24 mouse cellular contexts compared by ENCODE assay signal in the genomic region with DNA sequence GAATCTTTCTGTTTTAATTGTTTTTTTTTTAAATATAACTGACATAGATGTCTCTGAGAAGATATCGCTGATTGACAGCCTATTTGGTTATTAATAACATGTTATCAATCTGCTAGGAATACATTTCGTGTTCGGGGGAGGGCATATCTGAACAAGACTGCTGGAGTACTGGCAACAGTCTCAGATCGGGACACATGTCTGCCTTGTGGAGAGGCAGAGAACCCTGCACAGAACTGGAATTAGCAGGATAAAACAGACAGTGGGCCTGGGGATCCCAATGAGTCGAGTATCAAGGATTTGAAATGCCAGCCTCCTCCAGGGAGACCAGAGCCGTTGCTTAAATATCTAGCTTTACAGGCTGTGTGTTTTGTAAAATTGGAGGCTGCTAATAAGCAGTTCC.
DNase-seq lines count a peak whose midpoint lies in the region; ATAC-seq and TF ChIP-seq lines count a peak whose summit lies in the region.
"Had no signal": no experiment of that assay in that cellular context is flagged by ENCODE, and none has a peak within 500 bp of the region (broad histone marks: within the 10 kb centered on the region; RNA-seq: fewer than 3 reads in every experiment).

No protein-coding gene starts in this region.

- peak overlapping the region; percentile 50; the same call in 1 of the 2 replicates for H3K27ac ChIP-seq in forebrain, embryonic 14.5 days (ENCODE audit: low read depth, low read length)
- no peak overlapping the region for H3K27ac ChIP-seq in forebrain, embryonic 11.5 days (ENCODE audit: low read depth, low read length)
- no peak overlapping the region for H3K27ac ChIP-seq in forebrain, postnatal 0 days (ENCODE audit: low read depth, low read length)
- H3K27ac ChIP-seq in forebrain, embryonic 12.5 days, result no peak overlapping the region
- H3K27ac ChIP-seq: heart, embryonic 15.5 days; hindbrain, embryonic 10.5 days; hindbrain, embryonic 13.5 days; intestine, embryonic 15.5 days had no signal

- no peaks in the 10 kb centered on the region for H3K36me3 ChIP-seq in forebrain, embryonic 14.5 days (ENCODE audit: control insufficient read depth, insufficient read depth, low read length)
- H3K36me3 ChIP-seq in forebrain, embryonic 11.5 days (ENCODE audit: control insufficient read depth, insufficient read depth, low read length), result no peaks in the 10 kb centered on the region
- H3K36me3 ChIP-seq in forebrain, postnatal 0 days (ENCODE audit: insufficient read depth), result no peaks in the 10 kb centered on the region
- no peaks in the 10 kb centered on the region for H3K36me3 ChIP-seq in forebrain, embryonic 12.5 days (replicated peaks)
- H3K36me3 ChIP-seq: heart, embryonic 12.5 days; heart, embryonic 15.5 days; hindbrain, embryonic 10.5 days; hindbrain, embryonic 13.5 days; intestine, embryonic 15.5 days had no signal

- 77% methylated on average over 6 of the region's 6 CpGs for WGBS in forebrain, embryonic 14.5 days
- 85% methylated on average over 6 of the region's 6 CpGs for WGBS in forebrain, embryonic 11.5 days
- WGBS in forebrain, postnatal 0 days, result 55% methylated on average over 6 of the region's 6 CpGs
- 86% methylated on average over 6 of the region's 6 CpGs for WGBS in forebrain, embryonic 12.5 days

- DNase-seq in forebrain, embryonic 14.5 days (ENCODE audit: low spot score), result peak; percentile 34
- DNase-seq in forebrain, embryonic 11.5 days (ENCODE audit: low spot score), result no peak
- peak; percentile 31 for DNase-seq in forebrain, postnatal 0 days
- DNase-seq in layer of hippocampus, adult 18-20 months (ENCODE audit: low spot score in 2 of 2), result peak; percentile 27 to 62
- DNase-seq in layer of hippocampus, adult 9-10 months (ENCODE audit: low spot score), result no peak
- peak; percentile 57 for DNase-seq in layer of hippocampus, adult 9-11 months
- no peak for DNase-seq in testis, postnatal 10 days (ENCODE audit: low spot score)
- DNase-seq: adrenal gland, adult 8-10 months; adrenal gland, postnatal 25 days; cerebellum, adult 18-20 months; cerebellum, adult 9-10 months; cerebellum, postnatal 14 days; gastrocnemius, postnatal 10 days; gastrocnemius, postnatal 36 days; heart, postnatal 10 days; heart, postnatal 36 days had no signal

- ATAC-seq in forebrain, embryonic 14.5 days, result no peak
- no peak for ATAC-seq in forebrain, embryonic 11.5 days (replicated peaks; ENCODE audit: low FRiP score)
- ATAC-seq in forebrain, postnatal 0 days, result no peak
- no peak for ATAC-seq in forebrain, embryonic 12.5 days (ENCODE audit: low FRiP score)
- ATAC-seq: activated CD4-positive, CD25-positive, alpha-beta regulatory T cell, adult 4 months; hindbrain, embryonic 16.5 days; intestine, embryonic 15.5 days had no signal

- no peak overlapping the region for H3K4me2 ChIP-seq in forebrain, embryonic 14.5 days (ENCODE audit: low read length)
- no peak overlapping the region for H3K4me2 ChIP-seq in forebrain, embryonic 11.5 days (ENCODE audit: low read depth, low read length, severe bottlenecking)
- H3K4me2 ChIP-seq in forebrain, postnatal 0 days (ENCODE audit: low read depth), result no peak overlapping the region
- H3K4me2 ChIP-seq in forebrain, embryonic 12.5 days, result no peak overlapping the region
- H3K4me2 ChIP-seq: heart, embryonic 12.5 days; heart, embryonic 15.5 days; hindbrain, embryonic 13.5 days; intestine, embryonic 15.5 days had no signal

- H3K4me3 ChIP-seq in forebrain, embryonic 14.5 days (ENCODE audit: low read depth, low read length), result no peak overlapping the region
- H3K4me3 ChIP-seq in forebrain, embryonic 11.5 days (ENCODE audit: low read depth, low read length), result no peak overlapping the region
- H3K4me3 ChIP-seq in forebrain, postnatal 0 days (ENCODE audit: low read depth, low read length), result no peak overlapping the region
- H3K4me3 ChIP-seq in forebrain, embryonic 12.5 days (replicated peaks), result no peak overlapping the region
- H3K4me3 ChIP-seq: heart, embryonic 12.5 days; heart, embryonic 15.5 days; hindbrain, embryonic 10.5 days; hindbrain, embryonic 13.5 days; intestine, embryonic 15.5 days had no signal

- H3K9me3 ChIP-seq in forebrain, embryonic 14.5 days (replicated peaks; ENCODE audit: control insufficient read depth, low read length), result no peaks in the 10 kb centered on the region
- no peaks in the 10 kb centered on the region for H3K9me3 ChIP-seq in forebrain, embryonic 11.5 days (ENCODE audit: control insufficient read depth, low read length)
- 0 out of 2 replicates have a peak, but pooled peaks cover 4% of the 10 kb centered on the region for H3K9me3 ChIP-seq in forebrain, postnatal 0 days (ENCODE audit: low read length)
- no peaks in the 10 kb centered on the region for H3K9me3 ChIP-seq in forebrain, embryonic 12.5 days
- H3K9me3 ChIP-seq: heart, embryonic 12.5 days; heart, embryonic 15.5 days; hindbrain, embryonic 10.5 days; hindbrain, embryonic 13.5 days; intestine, embryonic 15.5 days had no signal

- H3K9ac ChIP-seq in forebrain, embryonic 14.5 days (ENCODE audit: low read length), result no peak overlapping the region
- no peak overlapping the region for H3K9ac ChIP-seq in forebrain, embryonic 11.5 days (ENCODE audit: low read length)
- H3K9ac ChIP-seq in forebrain, postnatal 0 days, result no peak overlapping the region
- no peak overlapping the region for H3K9ac ChIP-seq in forebrain, embryonic 12.5 days
- H3K9ac ChIP-seq: heart, embryonic 12.5 days; heart, embryonic 15.5 days; hindbrain, embryonic 13.5 days; intestine, embryonic 15.5 days had no signal

- peaks cover 2% of the 10 kb centered on the region; the same call in 1 of the 2 replicates for H3K4me1 ChIP-seq in forebrain, embryonic 14.5 days (ENCODE audit: control insufficient read depth, insufficient read depth, low read length)
- no peaks in the 10 kb centered on the region for H3K4me1 ChIP-seq in forebrain, embryonic 11.5 days (replicated peaks; ENCODE audit: control insufficient read depth, insufficient read depth, low read length)
- peaks cover 5% of the 10 kb centered on the region; the same call in 1 of the 2 replicates for H3K4me1 ChIP-seq in forebrain, postnatal 0 days (ENCODE audit: insufficient read depth)
- H3K4me1 ChIP-seq in forebrain, embryonic 12.5 days, result no peaks in the 10 kb centered on the region
- H3K4me1 ChIP-seq: heart, embryonic 15.5 days; hindbrain, embryonic 10.5 days; intestine, embryonic 15.5 days had no signal

- no peaks in the 10 kb centered on the region for H3K27me3 ChIP-seq in forebrain, embryonic 14.5 days (replicated peaks; ENCODE audit: control insufficient read depth, insufficient read depth, low read length)
- H3K27me3 ChIP-seq in forebrain, embryonic 11.5 days (ENCODE audit: control insufficient read depth, insufficient read depth, low read length), result no peaks in the 10 kb centered on the region
- no peaks in the 10 kb centered on the region for H3K27me3 ChIP-seq in forebrain, postnatal 0 days (ENCODE audit: insufficient read depth, low read length)
- H3K27me3 ChIP-seq in forebrain, embryonic 12.5 days, result no peaks in the 10 kb centered on the region
- H3K27me3 ChIP-seq: hindbrain, embryonic 13.5 days; intestine, embryonic 15.5 days had no signal

- TF ChIP-seq CTCF in forebrain, postnatal 0 days (IDR thresholded peaks at IDR 0.05; ENCODE audit: low read depth), result no peak

Comparison
In these comparisons a context has a peak if more than half of its experiments do, and no peak if none do; other contexts are left out.
1. DNase-seq: peak in forebrain, embryonic 14.5 days (single experiment), forebrain, postnatal 0 days (single experiment), layer of hippocampus, adult 18-20 months (2 of 2) and layer of hippocampus, adult 9-11 months (single experiment); none in forebrain, embryonic 11.5 days (single experiment), layer of hippocampus, adult 9-10 months (single experiment) and testis, postnatal 10 days (single experiment).